Mouse (Mus musculus) forebrain, embryonic 13.5 days (tissue): ENCODE results near the gene Olfr229. TPM values are rescaled to one million over a fixed set of nuclear protein-coding genes. Genes with fewer than 3 reads are reported as not detected.
"Not testable (repeated sequence)": the region's sequence is repeated elsewhere in the genome, so short reads cannot be mapped to it uniquely, and the experiment has no call there.

Experiments
- ATAC-seq: fragments of 200-750 bp; cut with Nextera tagmentation; 2 replicates; pipeline ENCODE4 v1.8.0; 2017
- H3K27ac ChIP-seq: fragments of 300-500 bp; sonication (generic); 2 replicates; pipeline ENCODE4 v1.5.1; 2015; ENCODE audit warnings: inconsistent platforms, mild to moderate bottlenecking, moderate library complexity
- H3K27me3 ChIP-seq: fragments of 300-500 bp; sonication (generic); 2 replicates; pipeline ENCODE4 v1.6.1; 2015; ENCODE audit warnings: mild to moderate bottlenecking, inconsistent platforms
- H3K36me3 ChIP-seq: fragments of 300-500 bp; sonication (generic); 2 replicates; pipeline ENCODE4 v1.6.1; 2015; ENCODE audit warnings: mild to moderate bottlenecking, inconsistent platforms; ENCODE audit not compliant: poor library complexity, severe bottlenecking
- H3K4me1 ChIP-seq: fragments of 300-500 bp; sonication (generic); 2 replicates; pipeline ENCODE4 v1.6.1; 2015; ENCODE audit warnings: inconsistent platforms
- H3K4me2 ChIP-seq: fragments of 300-500 bp; sonication (generic); 2 replicates; pipeline ENCODE4 v1.6.1; 2015; ENCODE audit warnings: inconsistent platforms, mild to moderate bottlenecking, moderate library complexity
- H3K4me3 ChIP-seq: fragments of 300-500 bp; sonication (generic); 2 replicates; pipeline ENCODE4 v1.5.1; 2015; ENCODE audit warnings: mild to moderate bottlenecking, inconsistent platforms
- H3K9ac ChIP-seq: fragments of 300-500 bp; sonication (generic); 2 replicates; pipeline ENCODE4 v1.6.1; 2015; ENCODE audit warnings: mild to moderate bottlenecking, inconsistent platforms
- H3K9me3 ChIP-seq: fragments of 300-500 bp; sonication (generic); replicated peaks from 2 replicates; pipeline ENCODE4 v1.6.1; 2016; ENCODE audit warnings: inconsistent platforms
- WGBS: fragments of 180-500 bp; shearing (Covaris S2); methylation state at CpG from one replicate; pipeline ENCODE4 v1.1.7; 2015; 5-methylcytosine and 5-hydroxymethylcytosine counted together
- polyA plus RNA-seq: library from polyadenylated mRNA; unstranded; fragments of >200 nt; fragmentation: Nextera tagmentation; extraction: Ambion mirVana; gene quantifications from 2 replicates; pipeline ENCODE4 v1.2.1, GENCODE M21; 2015

Gene Olfr229
- not detected in 2 replicates for polyA plus RNA-seq

- H3K9me3 ChIP-seq: no peaks in the 10 kb centered on the region
- no peaks in the 10 kb centered on the region for H3K27me3 ChIP-seq
- no peak for ATAC-seq
- no peak within 1 kb of the TSS for H3K4me3 ChIP-seq
- H3K4me2 ChIP-seq: no peak within 1 kb of the TSS
- H3K9ac ChIP-seq: no peak within 1 kb of the TSS
- 71% methylated on average over 2 of the region's 2 CpGs for WGBS
- no peaks in the 10 kb centered on the region for H3K36me3 ChIP-seq
- no peak within 1 kb of the TSS for H3K27ac ChIP-seq
- H3K4me1 ChIP-seq: no peaks in the 10 kb centered on the region
Observed at GRCm38 (mm10) chr9:39907036-39907435, at the start of gene Olfr229. Olfr229 (plus strand) TSS chr9:39907336.

- Histone ChIP-seq H3K36me3 (no peaks in the 10 kb centered on the region), H3K27ac (no peak within 1 kb of the TSS), H3K9me3 (no peaks in the 10 kb centered on the region), H3K4me3 (no peak within 1 kb of the TSS), H3K4me1 (no peaks in the 10 kb centered on the region), H3K4me2 (no peak within 1 kb of the TSS), H3K9ac (no peak within 1 kb of the TSS), H3K27me3 (no peaks in the 10 kb centered on the region)
- no peak for ATAC-seq
- WGBS: 70% methylated on average over 2 of the region's 2 CpGs
Observed at GRCm38 (mm10) chr9:39866122-39866521, 41.0 kb upstream of the Olfr229 start, which contains the start of gene Olfr972. Olfr972 (plus strand) TSS chr9:39866422.

GRCm38 (mm10) chr9:39871986-39872385 is 35.1 kb upstream of the Olfr229 start:
- not testable (repeated sequence) for H3K27ac ChIP-seq, H3K9me3 ChIP-seq, H3K9ac ChIP-seq, H3K36me3 ChIP-seq, ATAC-seq, H3K4me1 ChIP-seq, H3K27me3 ChIP-seq, H3K4me2 ChIP-seq, H3K4me3 ChIP-seq
- 80% methylated on average over 1 of the region's 1 CpGs for WGBS

GRCm38 (mm10) chr9:39877541-39878396 is 29.4 kb upstream of the Olfr229 start:
- H3K27ac ChIP-seq, H3K9me3 ChIP-seq, H3K27me3 ChIP-seq, H3K4me2 ChIP-seq, H3K4me3 ChIP-seq, H3K9ac ChIP-seq, H3K36me3 ChIP-seq, H3K4me1 ChIP-seq: not testable (repeated sequence)
- ATAC-seq: peak; percentile 94
- WGBS: no CpG with 5 or more reads among the region's 4 CpGs

- no peaks in the 10 kb centered on the region for H3K4me1 ChIP-seq
- no peak overlapping the region for H3K27ac ChIP-seq
Observed at GRCm38 (mm10) chr9:39905106-39905505, 2.0 kb upstream of the Olfr229 start.

GRCm38 (mm10) chr9:39909939-39910338 is 2.8 kb downstream of the Olfr229 start:
- no peak overlapping the region for H3K9ac ChIP-seq
- H3K4me1 ChIP-seq: no peaks in the 10 kb centered on the region
- H3K36me3 ChIP-seq: no peaks in the 10 kb centered on the region
- no peaks in the 10 kb centered on the region for H3K9me3 ChIP-seq
- H3K4me2 ChIP-seq: no peak overlapping the region
- no peak overlapping the region for H3K27ac ChIP-seq
- no peak for ATAC-seq
- no peaks in the 10 kb centered on the region for H3K27me3 ChIP-seq
- WGBS: 90% methylated on average over 3 of the region's 3 CpGs
- H3K4me3 ChIP-seq: no peak overlapping the region

More at GRCm38 (mm10) chr9:39905106-39905505, 2.0 kb upstream of the Olfr229 start:
- no peak overlapping the region for H3K4me3 ChIP-seq
- no peaks in the 10 kb centered on the region for H3K27me3 ChIP-seq
- H3K4me2 ChIP-seq: no peak overlapping the region
- H3K36me3 ChIP-seq: no peaks in the 10 kb centered on the region
- no peaks in the 10 kb centered on the region for H3K9me3 ChIP-seq
- no peak for ATAC-seq
- H3K9ac ChIP-seq: no peak overlapping the region
- 81% methylated on average over 6 of the region's 6 CpGs for WGBS

GRCm38 (mm10) chr9:39927975-39928836 is 21.1 kb downstream of the Olfr229 start:
- not testable (repeated sequence) for H3K27me3 ChIP-seq, H3K9ac ChIP-seq, H3K4me1 ChIP-seq, H3K36me3 ChIP-seq, H3K4me2 ChIP-seq, H3K27ac ChIP-seq, H3K4me3 ChIP-seq, H3K9me3 ChIP-seq
- no CpG with 5 or more reads among the region's 4 CpGs for WGBS
- ATAC-seq: peak; percentile 93

GRCm38 (mm10) chr9:39928837-39929236 is 21.7 kb downstream of the Olfr229 start:
- peak; percentile 38; the same call in 1 of the 2 replicates for ATAC-seq
- not testable (repeated sequence) for H3K36me3 ChIP-seq, H3K27me3 ChIP-seq, H3K9me3 ChIP-seq, H3K27ac ChIP-seq, H3K4me1 ChIP-seq, H3K9ac ChIP-seq, H3K4me2 ChIP-seq, H3K4me3 ChIP-seq
- WGBS: 53% methylated on average over 1 of the region's 1 CpGs

- H3K27ac ChIP-seq: no peak within 1 kb of the TSS
- H3K27me3 ChIP-seq: no peaks in the 10 kb centered on the region
- WGBS: 89% methylated on average over 1 of the region's 1 CpGs
- no peak within 1 kb of the TSS for H3K4me3 ChIP-seq
- no peak within 1 kb of the TSS for H3K9ac ChIP-seq
- no peak for ATAC-seq
- no peaks in the 10 kb centered on the region for H3K4me1 ChIP-seq
- no peaks in the 10 kb centered on the region for H3K9me3 ChIP-seq
- H3K36me3 ChIP-seq: no peaks in the 10 kb centered on the region
- no peak within 1 kb of the TSS for H3K4me2 ChIP-seq
Observed at GRCm38 (mm10) chr9:39937201-39937600, 30.1 kb downstream of the Olfr229 start, which contains the start of gene Olfr974. Olfr974 (plus strand) TSS chr9:39937501.

GRCm38 (mm10) chr9:39951946-39952345 is 44.8 kb downstream of the Olfr229 start, which contains the start of gene Olfr975:
Olfr975 (minus strand) TSS chr9:39952046.
- Histone ChIP-seq H3K27me3 (no peaks in the 10 kb centered on the region), H3K4me2 (no peak within 1 kb of the TSS), H3K4me3 (no peak within 1 kb of the TSS), H3K36me3 (no peaks in the 10 kb centered on the region), H3K4me1 (no peaks in the 10 kb centered on the region), H3K27ac (no peak within 1 kb of the TSS), H3K9me3 (no peaks in the 10 kb centered on the region), H3K9ac (no peak within 1 kb of the TSS)
- ATAC-seq: no peak
- WGBS: 61% methylated on average over 1 of the region's 1 CpGs

- H3K4me1 ChIP-seq, H3K4me2 ChIP-seq, H3K27ac ChIP-seq, ATAC-seq, H3K9me3 ChIP-seq, H3K9ac ChIP-seq, H3K27me3 ChIP-seq, H3K36me3 ChIP-seq, H3K4me3 ChIP-seq: not testable (repeated sequence)
- whole genome bisulfite sequencing: 86% methylated on average over 8 of the region's 9 CpGs
Observed at GRCm38 (mm10) chr9:39961033-39961432, 53.9 kb downstream of the Olfr229 start, which contains the start of gene Olfr976. Olfr976 (minus strand) TSS chr9:39961133.
